Mouse (Mus musculus): ENCODE results near the gene Med15.

Med15 gene

DNA sequence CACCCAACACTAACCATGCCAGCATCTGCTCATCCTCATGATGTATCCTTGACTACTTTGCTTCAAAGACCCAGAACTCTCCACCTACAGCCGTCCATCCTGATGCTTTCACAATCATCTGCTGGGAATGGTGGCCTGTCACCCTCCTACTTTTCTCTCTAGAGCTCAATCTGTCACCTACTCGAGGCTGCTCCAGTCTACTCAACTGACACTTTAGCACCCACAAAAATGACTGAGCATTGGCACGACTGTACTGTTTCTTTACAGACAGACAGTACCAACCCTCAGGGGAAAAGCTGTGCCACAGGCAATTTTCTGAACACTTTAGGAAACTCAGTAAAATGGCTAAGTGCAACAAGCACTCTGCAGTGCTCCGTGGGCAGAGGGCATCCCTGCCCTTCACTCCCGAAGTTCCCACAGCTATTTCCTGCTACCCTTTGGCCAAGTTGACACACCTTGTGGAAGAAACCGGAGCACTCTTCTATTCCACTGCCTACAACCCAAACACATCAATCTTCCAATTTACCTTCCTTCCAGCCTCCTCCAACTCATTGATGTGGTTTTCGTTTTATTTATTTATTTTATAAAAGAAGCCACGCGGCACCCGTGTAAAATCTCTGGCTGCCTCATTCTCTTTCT lies 10.8 kb downstream of the Med15 start:
- no peak for DNase-seq (ENCODE audit: low read depth, low spot score)
- H3K36me3 ChIP-seq (ENCODE audit: control insufficient read depth, insufficient read depth, low read length, poor library complexity, severe bottlenecking), result no peaks in the 10 kb centered on the region

DNA sequence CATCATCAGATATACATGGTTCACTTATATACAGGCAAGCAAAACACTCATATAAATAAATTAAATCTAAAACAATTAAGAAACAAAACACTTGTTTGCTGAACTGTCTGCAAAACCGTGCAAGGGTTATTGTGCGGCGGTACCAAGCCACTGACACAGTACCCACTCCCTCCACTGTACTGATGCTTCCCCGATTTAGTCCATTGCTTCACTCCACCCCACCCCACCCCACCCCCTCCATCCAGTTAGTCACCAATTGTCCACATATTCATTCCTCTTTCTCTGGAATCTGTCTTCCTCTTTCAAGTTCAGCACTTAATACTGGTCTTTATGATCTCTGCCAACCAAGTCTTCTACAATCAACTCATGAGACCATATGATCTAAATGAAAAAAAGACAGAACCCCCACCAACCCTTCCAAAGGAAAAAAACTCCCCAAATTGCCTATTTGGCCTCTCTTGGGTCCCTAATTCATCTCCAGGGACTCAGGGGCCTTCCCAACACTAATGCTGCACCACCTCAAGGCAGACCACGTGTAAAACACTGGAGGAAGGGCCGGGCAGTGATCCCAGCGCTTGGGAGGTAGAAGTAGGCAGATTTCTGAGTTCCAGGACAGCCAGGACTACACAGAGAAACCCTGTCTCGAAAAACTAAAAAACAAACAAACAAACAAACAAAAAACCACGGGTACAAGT lies 11.4 kb downstream of the Med15 start:
- DNase-seq (ENCODE audit: low read depth, low spot score), result no peak

More for the DNA sequence above, 10.8 kb downstream of the Med15 start:
- H3K27me3 ChIP-seq (ENCODE audit: control insufficient read depth, insufficient read depth, low read length, poor library complexity, severe bottlenecking), result no peaks in the 10 kb centered on the region

DNA sequence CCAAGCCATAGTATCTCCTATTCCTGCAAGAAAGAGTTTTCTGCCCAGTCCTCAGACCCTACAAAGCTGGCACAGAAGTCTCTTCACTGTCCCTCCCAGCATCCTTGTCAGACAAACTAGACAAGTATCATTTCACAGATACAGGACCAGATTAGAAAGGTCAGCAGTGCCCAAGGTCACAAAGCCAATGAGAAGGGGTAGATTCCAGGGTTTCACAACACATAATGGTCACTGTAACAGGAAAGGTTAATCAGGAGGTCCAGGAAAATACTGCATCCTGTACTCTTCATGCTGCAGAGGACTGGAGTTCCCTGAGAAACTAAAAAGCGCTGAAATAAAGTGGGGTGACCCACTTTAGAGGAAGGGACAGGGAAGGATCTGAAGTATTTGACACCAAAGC lies 14.9 kb downstream of the Med15 start:
- Histone ChIP-seq H3K36me3 (ENCODE audit: control insufficient read depth, insufficient read depth, low read length, poor library complexity, severe bottlenecking) (no peaks in the 10 kb centered on the region), H3K27me3 (ENCODE audit: control insufficient read depth, insufficient read depth, low read length, poor library complexity, severe bottlenecking) (no peaks in the 10 kb centered on the region)
- no peak for DNase-seq (ENCODE audit: low read depth, low spot score)

More for the DNA sequence above, 11.4 kb downstream of the Med15 start:
- H3K27me3 ChIP-seq (ENCODE audit: control insufficient read depth, insufficient read depth, low read length, poor library complexity, severe bottlenecking), result no peaks in the 10 kb centered on the region
- H3K36me3 ChIP-seq (ENCODE audit: control insufficient read depth, insufficient read depth, low read length, poor library complexity, severe bottlenecking), result no peaks in the 10 kb centered on the region

DNA sequence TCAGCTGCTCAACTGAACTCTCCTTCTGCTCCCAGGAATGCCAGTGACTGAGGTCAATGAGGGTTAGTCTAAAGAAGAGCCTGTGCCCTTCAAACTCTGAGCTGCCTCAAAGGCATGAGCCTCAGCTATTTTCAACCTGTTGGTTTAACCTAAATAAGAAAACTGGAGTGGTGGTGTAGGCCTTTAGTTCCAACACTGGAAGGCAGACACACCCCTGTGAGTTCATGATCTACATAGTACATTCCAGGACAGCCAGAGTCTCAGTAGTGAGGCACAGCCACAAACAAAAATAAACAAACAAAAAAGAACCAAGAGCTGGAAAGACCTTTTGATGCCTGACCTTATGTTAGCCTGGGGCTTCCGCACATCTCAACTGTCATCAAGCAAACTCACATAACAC lies 25.1 kb downstream of the Med15 start:
- H3K27me3 ChIP-seq (ENCODE audit: control insufficient read depth, insufficient read depth, low read length, poor library complexity, severe bottlenecking), result no peaks in the 10 kb centered on the region
- H3K36me3 ChIP-seq (ENCODE audit: control insufficient read depth, insufficient read depth, low read length, poor library complexity, severe bottlenecking), result 0 out of 2 replicates have a peak, but pooled peaks cover 2% of the 10 kb centered on the region
- no peak for DNase-seq (ENCODE audit: low read depth, low spot score)

DNA sequence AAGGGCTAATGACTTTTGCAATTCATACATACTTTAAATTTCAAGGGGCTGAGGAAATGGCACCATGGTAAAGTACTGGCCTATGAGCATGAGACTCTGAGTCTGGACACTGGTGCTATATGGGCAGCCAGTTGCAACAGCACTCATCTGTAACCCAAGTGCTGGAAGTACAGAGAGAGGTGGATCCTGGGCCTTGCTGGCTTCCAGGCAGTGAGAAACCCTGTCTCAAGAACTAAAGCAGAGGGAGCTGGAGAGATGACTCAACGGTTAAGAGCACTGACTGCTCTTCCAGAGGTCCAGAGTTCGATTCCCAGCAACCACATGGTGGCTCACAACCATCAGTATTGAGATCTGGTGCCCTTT lies 31.7 kb downstream of the Med15 start:
- Histone ChIP-seq H3K27me3 (ENCODE audit: control insufficient read depth, insufficient read depth, low read length, poor library complexity, severe bottlenecking) (no peaks in the 10 kb centered on the region), H3K36me3 (ENCODE audit: control insufficient read depth, insufficient read depth, low read length, poor library complexity, severe bottlenecking) (peaks cover 2% of the 10 kb centered on the region; the same call in 1 of the 2 replicates)
- no peak for DNase-seq (ENCODE audit: low read depth, low spot score)

DNA sequence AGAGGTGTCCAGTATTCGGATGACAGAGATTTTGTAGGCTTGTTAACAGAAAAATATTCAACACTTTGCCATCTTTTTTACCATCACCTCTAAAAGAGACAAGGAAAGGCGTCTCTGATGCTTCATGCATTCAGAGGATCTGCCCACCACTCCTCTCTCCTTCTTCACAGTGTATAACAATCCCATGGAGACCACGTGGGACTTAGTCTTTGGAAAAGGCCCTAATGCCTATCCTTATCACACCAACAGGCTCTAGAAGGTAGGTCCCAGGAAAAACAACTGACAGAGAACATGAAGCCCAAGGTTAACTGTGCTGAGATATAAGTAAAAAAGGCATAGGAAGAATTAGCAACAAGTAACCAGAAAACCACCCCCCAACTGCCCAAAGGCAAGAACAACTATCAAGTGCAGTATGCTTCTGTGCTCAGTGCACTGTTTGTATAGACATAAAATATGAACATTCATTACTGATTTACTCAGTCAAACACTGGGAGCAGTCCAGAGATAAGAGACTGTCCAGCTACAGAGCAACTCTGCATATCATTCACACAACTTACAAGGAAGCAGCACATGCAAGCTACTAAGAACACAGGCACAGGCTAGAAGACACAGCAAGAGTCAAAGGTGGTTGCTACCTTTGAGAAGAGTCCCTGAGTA lies 32.2 kb downstream of the Med15 start:
- DNase-seq (ENCODE audit: low read depth, low spot score), result no peak
- Histone ChIP-seq H3K36me3 (ENCODE audit: control insufficient read depth, insufficient read depth, low read length, poor library complexity, severe bottlenecking) (peaks cover 3% of the 10 kb centered on the region; the same call in 1 of the 2 replicates), H3K27me3 (ENCODE audit: control insufficient read depth, insufficient read depth, low read length, poor library complexity, severe bottlenecking) (no peaks in the 10 kb centered on the region)

DNA sequence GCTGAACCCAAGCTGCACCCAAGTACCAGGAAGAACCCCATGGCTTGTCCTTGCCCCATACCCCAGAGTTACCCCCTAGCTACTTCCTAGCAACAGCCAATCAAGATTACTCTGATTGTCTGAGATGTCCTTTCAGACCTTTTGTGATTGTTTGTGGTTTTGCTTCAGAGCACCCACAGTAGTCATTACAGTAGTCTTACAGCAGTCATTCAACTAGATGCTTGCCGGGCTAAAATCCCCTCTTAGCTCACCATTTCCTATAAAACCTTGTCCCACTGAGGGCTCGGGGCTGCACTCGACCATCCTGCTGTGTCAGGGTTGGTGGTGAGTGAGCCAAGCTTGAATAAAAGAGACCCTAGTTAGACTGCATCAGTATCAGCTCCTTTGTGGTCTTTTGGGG lies 37.8 kb downstream of the Med15 start:
- peaks cover 8% of the 10 kb centered on the region for H3K36me3 ChIP-seq (ENCODE audit: control insufficient read depth, insufficient read depth, low read length, poor library complexity, severe bottlenecking)
- H3K27me3 ChIP-seq (ENCODE audit: control insufficient read depth, insufficient read depth, low read length, poor library complexity, severe bottlenecking), result no peaks in the 10 kb centered on the region
- no peak for DNase-seq (ENCODE audit: low read depth, low spot score)

DNA sequence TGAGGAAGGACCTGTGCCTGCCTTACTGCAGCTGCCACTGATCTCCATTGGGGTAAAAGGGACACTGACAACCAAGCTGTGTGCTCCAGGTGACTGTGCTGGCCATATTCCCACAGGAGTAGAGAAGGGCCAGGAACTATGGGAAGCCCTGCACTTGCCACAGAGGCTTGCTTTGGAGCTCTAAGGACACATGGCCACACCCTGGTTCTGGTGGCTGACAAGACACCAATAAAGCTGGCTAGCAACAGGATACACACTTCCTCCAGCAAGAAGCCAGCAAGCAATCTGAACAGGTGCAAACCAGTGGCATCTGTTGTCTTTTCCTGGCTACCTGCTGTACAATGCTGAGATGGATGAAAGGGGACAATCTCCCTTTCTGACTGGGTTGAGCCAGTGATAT lies 62.8 kb downstream of the Med15 start:
- H3K27me3 ChIP-seq (ENCODE audit: control insufficient read depth, insufficient read depth, low read length, poor library complexity, severe bottlenecking), result no peaks in the 10 kb centered on the region
- peaks cover 5% of the 10 kb centered on the region; the same call in 1 of the 2 replicates for H3K36me3 ChIP-seq (ENCODE audit: control insufficient read depth, insufficient read depth, low read length, poor library complexity, severe bottlenecking)
- DNase-seq (ENCODE audit: low read depth, low spot score), result no peak

DNA sequence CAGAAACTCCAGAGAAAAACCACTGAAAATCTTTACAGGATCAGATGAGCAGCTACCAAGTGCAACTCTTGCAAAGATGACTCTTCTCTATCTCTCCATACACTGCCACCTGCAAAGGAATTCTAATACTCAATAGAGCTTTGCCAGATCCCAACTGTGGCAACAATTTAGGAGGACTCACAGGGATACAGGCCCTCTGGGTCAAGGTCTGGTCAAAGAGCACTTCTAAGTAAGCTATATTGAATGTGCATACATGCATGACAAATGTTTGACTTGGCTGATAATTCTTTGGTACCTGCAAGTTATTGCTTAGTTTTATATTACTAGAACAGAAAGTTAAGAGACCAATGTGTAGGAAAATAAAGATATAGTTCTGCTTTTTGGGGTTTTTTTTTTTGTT lies 67.1 kb downstream of the Med15 start:
- DNase-seq (ENCODE audit: low read depth, low spot score), result no peak
- Histone ChIP-seq H3K36me3 (ENCODE audit: control insufficient read depth, insufficient read depth, low read length, poor library complexity, severe bottlenecking) (peaks cover 7% of the 10 kb centered on the region), H3K27me3 (ENCODE audit: control insufficient read depth, insufficient read depth, low read length, poor library complexity, severe bottlenecking) (no peaks in the 10 kb centered on the region)

DNA sequence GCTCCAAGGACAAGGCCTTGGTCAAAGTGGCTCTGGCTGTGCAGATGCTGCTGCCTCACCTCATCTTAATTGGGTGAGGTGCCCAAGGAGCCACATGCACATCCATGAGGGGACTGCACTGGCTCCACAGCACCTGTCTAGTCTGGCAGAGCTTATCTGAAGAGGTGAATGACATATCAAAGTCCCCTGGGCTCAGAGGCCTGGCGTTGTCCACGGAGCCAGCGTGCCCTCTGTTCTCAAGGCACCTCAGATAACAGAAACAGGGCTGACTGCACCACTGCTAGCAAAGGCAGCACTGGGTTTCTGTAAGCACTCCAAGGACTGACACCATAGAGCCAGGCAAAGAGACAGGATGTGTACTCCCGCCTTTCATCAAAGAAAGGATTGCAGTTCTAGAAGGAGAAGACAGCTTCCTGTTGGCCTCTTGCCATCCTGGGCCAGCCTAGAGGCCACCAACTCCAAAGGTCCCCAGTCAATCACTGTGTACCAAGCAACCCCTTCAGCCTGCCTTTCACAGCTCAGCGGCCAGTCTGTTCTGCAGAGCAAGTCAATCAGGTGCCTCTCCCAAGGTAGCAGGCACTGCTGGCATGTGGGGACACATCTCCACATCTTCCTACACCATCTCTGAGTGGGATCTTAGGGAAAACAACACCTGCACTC lies 76.3 kb downstream of the Med15 start:
- Histone ChIP-seq H3K27me3 (ENCODE audit: control insufficient read depth, insufficient read depth, low read length, poor library complexity, severe bottlenecking) (no peaks in the 10 kb centered on the region), H3K36me3 (ENCODE audit: control insufficient read depth, insufficient read depth, low read length, poor library complexity, severe bottlenecking) (peaks cover 17% of the 10 kb centered on the region)
- no peak for DNase-seq (ENCODE audit: low read depth, low spot score)

DNA sequence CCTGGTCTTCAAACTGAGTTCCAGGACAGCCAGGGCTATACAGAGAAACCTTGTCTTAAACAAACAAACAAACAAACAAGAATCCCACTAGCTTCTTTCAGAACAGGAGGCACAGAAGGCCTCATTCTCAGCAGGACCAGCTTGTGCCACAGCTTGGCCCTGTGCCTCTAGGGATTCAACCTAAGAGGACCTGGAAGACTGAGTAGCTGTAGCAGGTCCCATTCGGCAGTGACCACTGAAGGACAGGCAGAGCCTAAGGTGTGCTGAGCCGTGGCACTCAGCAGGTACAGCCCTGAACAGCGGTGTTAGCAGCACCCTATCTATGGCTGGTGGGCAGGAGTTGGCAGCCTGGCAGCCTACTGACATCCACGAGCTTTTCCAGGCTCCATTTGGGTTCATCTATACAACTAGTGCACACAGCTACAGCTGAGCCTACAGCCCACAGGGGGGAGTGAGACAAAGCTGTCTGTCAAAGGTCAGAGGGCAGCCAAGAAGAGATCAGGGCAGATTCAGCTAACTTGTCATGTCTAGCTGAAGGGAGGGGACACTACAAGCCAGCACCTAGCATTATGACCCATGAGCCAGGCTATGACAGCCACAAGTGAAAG lies 78.4 kb downstream of the Med15 start:
- no peak for DNase-seq (ENCODE audit: low read depth, low spot score)

DNA sequence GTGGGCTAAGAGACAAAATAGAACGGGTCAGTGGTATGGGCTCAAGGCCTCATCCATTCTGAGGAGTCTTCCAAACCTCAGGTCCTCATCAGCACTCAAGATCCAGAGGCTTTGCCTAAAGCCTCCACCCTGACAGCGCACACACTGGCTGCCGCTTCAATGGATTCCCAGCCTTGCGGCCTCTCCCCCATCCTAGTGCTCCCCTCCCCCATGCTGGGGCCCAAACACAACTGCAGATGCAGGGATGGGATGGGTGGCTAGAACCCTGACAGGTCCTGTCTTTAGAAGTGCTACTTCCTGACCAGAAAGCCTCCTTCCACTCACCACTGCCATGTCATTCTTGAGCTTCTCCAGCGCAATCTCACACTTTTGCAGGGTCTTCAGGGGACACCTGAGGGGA lies 79.1 kb downstream of the Med15 start:
- DNase-seq (ENCODE audit: low read depth, low spot score), result no peak
- Histone ChIP-seq H3K27me3 (ENCODE audit: control insufficient read depth, insufficient read depth, low read length, poor library complexity, severe bottlenecking) (no peaks in the 10 kb centered on the region), H3K36me3 (ENCODE audit: control insufficient read depth, insufficient read depth, low read length, poor library complexity, severe bottlenecking) (peaks cover 15% of the 10 kb centered on the region)

More for the DNA sequence above, 78.4 kb downstream of the Med15 start:
- H3K36me3 ChIP-seq (ENCODE audit: control insufficient read depth, insufficient read depth, low read length, poor library complexity, severe bottlenecking), result peaks cover 15% of the 10 kb centered on the region
- no peaks in the 10 kb centered on the region for H3K27me3 ChIP-seq (ENCODE audit: control insufficient read depth, insufficient read depth, low read length, poor library complexity, severe bottlenecking)

DNA sequence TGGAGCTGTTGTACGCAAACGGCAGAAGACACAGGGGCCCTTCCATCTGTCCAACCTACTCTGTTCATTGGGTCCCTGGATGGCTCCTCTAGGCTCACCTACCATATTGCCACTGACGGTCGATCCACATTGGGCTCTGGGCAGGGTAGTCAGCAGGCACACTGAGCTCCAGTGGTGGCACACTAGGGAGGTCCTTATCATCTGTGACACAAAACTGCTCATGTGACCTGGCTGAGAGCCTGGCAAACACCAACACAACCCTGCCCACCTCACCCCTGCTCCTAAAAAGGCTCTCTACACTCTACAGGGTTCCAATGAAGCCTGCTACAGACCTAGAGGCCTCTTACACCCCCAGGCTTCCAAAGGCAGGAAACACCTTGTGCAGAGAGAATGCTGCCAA lies 80.1 kb downstream of the Med15 start:
- Histone ChIP-seq H3K36me3 (ENCODE audit: control insufficient read depth, insufficient read depth, low read length, poor library complexity, severe bottlenecking) (peaks cover 14% of the 10 kb centered on the region), H3K27me3 (ENCODE audit: control insufficient read depth, insufficient read depth, low read length, poor library complexity, severe bottlenecking) (no peaks in the 10 kb centered on the region)
- DNase-seq (ENCODE audit: low read depth, low spot score), result no peak

DNA sequence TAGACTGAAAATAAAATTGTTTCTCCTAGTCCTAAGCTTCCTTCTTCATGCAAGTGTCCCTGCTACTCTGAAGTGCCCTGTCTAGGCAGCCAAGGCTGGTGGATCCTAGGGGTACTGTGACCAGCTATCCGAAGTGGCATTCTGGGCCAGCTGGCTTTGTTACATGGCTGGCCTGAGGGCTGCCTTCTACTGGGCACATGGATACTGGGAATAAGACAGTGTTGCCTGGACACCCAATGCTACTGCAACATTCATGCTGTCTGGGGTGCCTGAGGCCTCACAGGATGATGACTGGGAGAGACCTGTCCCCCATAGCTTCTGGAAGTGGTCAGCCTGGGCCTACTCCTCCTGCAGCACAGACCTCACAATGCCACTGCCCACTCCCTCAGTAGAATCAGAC lies 82.0 kb downstream of the Med15 start:
- no peak for DNase-seq (ENCODE audit: low read depth, low spot score)
- Histone ChIP-seq H3K36me3 (ENCODE audit: control insufficient read depth, insufficient read depth, low read length, poor library complexity, severe bottlenecking) (peaks cover 12% of the 10 kb centered on the region), H3K27me3 (ENCODE audit: control insufficient read depth, insufficient read depth, low read length, poor library complexity, severe bottlenecking) (no peaks in the 10 kb centered on the region)
